Mouse (Mus musculus) heart, adult 18-20 months (tissue): Measurements from ENCODE around the gene Endou. TPM values are rescaled to one million over a fixed set of nuclear protein-coding genes. Genes with fewer than 3 reads are reported as not detected.

Source experiments
- DNase-seq, 2 experiments: peaks; one replicate each; pipeline ENCODE4 v3.0.0; 2021 to 2022; ENCODE audit warnings: mixed read lengths in 1 of 2
- total RNA-seq, 2 experiments: library from RNA; stranded (reverse); gene quantifications; 2 replicates each; pipeline ENCODE4 v1.2.3; 2021

The Endou gene
- total RNA-seq, 2 experiments from 2014 or later: 1.3 to 1.8 TPM

- no peak for DNase-seq
Measured at GRCm38 (mm10) chr15:97755361-97755760, 24.2 kb upstream of the Endou start.

GRCm38 (mm10) chr15:97754476-97754875 is 23.3 kb upstream of the Endou start:
- no peak for DNase-seq

- DNase-seq: no peak
Measured at GRCm38 (mm10) chr15:97752491-97752890, 21.4 kb upstream of the Endou start.

- DNase-seq: peak in 1 of 2 experiments; percentile 53
Measured at GRCm38 (mm10) chr15:97751676-97752075, 20.5 kb upstream of the Endou start.

- peak; percentile 59 to 72 for DNase-seq
Measured at GRCm38 (mm10) chr15:97750697-97751096, 19.6 kb upstream of the Endou start.

GRCm38 (mm10) chr15:97749841-97750240 is 18.7 kb upstream of the Endou start:
- DNase-seq: no peak

GRCm38 (mm10) chr15:97749397-97749796 is 18.3 kb upstream of the Endou start:
- no peak for DNase-seq

GRCm38 (mm10) chr15:97748964-97749363 is 17.8 kb upstream of the Endou start:
- no peak for DNase-seq

GRCm38 (mm10) chr15:97748309-97748708 is 17.2 kb upstream of the Endou start:
- DNase-seq: no peak

- no peak for DNase-seq
Measured at GRCm38 (mm10) chr15:97747486-97747885, 16.3 kb upstream of the Endou start.

- DNase-seq: no peak
Measured at GRCm38 (mm10) chr15:97746748-97747147, 15.6 kb upstream of the Endou start.

GRCm38 (mm10) chr15:97746278-97746677 is 15.1 kb upstream of the Endou start:
- DNase-seq: no peak

GRCm38 (mm10) chr15:97745331-97745730 is 14.2 kb upstream of the Endou start:
- peak; percentile 84 to 91 for DNase-seq

- DNase-seq: peak; percentile 49 to 55
Measured at GRCm38 (mm10) chr15:97744930-97745329, 13.8 kb upstream of the Endou start.

GRCm38 (mm10) chr15:97743961-97744525 is 12.9 kb upstream of the Endou start:
- no peak for DNase-seq

- DNase-seq: no peak
Measured at GRCm38 (mm10) chr15:97743210-97743609, 12.1 kb upstream of the Endou start.

GRCm38 (mm10) chr15:97742600-97742999 is 11.5 kb upstream of the Endou start:
- DNase-seq: no peak

- DNase-seq: no peak
Measured at GRCm38 (mm10) chr15:97742074-97742473, 10.9 kb upstream of the Endou start.

GRCm38 (mm10) chr15:97741662-97742061 is 10.5 kb upstream of the Endou start:
- DNase-seq: no peak

- DNase-seq: no peak
Measured at GRCm38 (mm10) chr15:97740283-97740732, 9.2 kb upstream of the Endou start.

GRCm38 (mm10) chr15:97738923-97739322 is 7.8 kb upstream of the Endou start:
- DNase-seq: no peak

- no peak for DNase-seq
Measured at GRCm38 (mm10) chr15:97731988-97732387, 849 bp upstream of the Endou start.

GRCm38 (mm10) chr15:97730365-97730764 is 774 bp downstream of the Endou start:
- peak in 1 of 2 experiments; percentile 42 for DNase-seq

GRCm38 (mm10) chr15:97728804-97729203 is 2.3 kb downstream of the Endou start:
- DNase-seq: peak; percentile 53 to 66

GRCm38 (mm10) chr15:97728394-97728793 is 2.7 kb downstream of the Endou start:
- peak; percentile 60 to 65 for DNase-seq
